Mouse (Mus musculus) brown adipose tissue, adult 24 weeks (tissue): ENCODE results near the gene Hipk3. TPM values are rescaled to one million over a fixed set of nuclear protein-coding genes. Genes with fewer than 3 reads are reported as not detected.

ENCODE experiments used
- H3K27ac ChIP-seq: fragments of 200-500 bp; replicated peaks from 2 replicates; pipeline ENCODE4 v1.5.1; 2012; ENCODE audit warnings: low read depth, mild to moderate bottlenecking, low read length
- H3K4me1 ChIP-seq: fragments of 200-500 bp; 2 replicates; pipeline ENCODE4 v1.6.1; 2012; ENCODE audit warnings: low read length, mixed read lengths; ENCODE audit not compliant: control insufficient read depth, insufficient read depth, insufficient read length
- H3K4me3 ChIP-seq: fragments of 200-500 bp; 2 replicates; pipeline ENCODE4 v1.5.1; 2012; ENCODE audit warnings: low read depth, mild to moderate bottlenecking, low read length, moderate library complexity; ENCODE audit not compliant: insufficient read depth
- polyA plus RNA-seq: library from polyadenylated mRNA; stranded (reverse); fragments of >200 nt; gene quantifications from 2 replicates; pipeline ENCODE4 v1.2.4, GENCODE M21; 2012; ENCODE audit not compliant: missing spikeins, insufficient read depth, insufficient read length

The Hipk3 gene
- polyA plus RNA-seq, result 54.9 and 76.1 TPM in 2 replicates

DNA sequence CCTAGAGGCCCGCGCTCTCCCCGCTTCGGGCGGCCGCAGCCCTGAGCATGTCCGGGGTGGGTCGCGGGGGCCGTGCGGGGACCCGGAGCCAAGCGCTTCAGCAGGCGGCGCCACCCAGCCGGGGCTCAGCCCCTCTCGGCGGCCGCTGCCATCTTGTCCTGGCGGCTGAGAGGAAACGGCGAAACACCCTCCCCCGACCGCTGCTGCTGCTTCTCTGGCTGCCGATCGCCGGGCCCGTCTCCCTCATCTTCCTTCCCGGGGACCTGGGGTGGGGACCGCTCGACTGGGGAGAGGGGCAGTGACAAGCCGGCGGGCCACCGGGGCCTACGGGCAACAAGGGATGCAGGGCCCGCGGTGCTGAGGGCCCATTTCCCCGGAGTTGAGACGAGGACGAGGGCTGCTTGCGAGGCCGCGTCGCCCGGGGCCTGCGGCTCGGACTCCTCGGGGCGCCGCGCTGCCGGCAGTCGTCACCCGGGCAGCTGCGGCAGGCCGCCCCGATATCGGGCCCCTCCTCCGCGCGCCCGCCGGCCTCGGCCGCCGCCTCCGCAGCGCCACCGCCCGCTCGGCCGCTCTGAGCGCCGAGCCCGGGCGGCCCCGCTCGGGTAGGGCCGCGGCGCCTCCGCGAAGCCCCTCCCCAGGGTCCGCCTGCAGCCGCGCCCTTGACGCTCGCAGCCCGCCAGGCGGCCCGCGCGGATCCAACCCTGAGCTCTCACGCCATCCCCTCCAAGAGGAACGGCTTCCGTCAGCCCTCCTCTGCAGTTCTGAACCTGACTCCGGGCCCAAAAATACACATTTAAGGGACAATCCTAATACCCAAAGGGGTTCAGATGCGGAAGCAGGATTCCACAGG lies at the start of gene Hipk3:
Gene Hipk3 (minus strand): TSS at position 496 of the 850 bp plus-strand sequence.
- Histone ChIP-seq H3K4me3 (peak within 1 kb of the TSS; percentile 81), H3K27ac (peak within 1 kb of the TSS; percentile 97), H3K4me1 (peaks cover 5% of the 10 kb centered on the region; the same call in 1 of the 2 replicates)

DNA sequence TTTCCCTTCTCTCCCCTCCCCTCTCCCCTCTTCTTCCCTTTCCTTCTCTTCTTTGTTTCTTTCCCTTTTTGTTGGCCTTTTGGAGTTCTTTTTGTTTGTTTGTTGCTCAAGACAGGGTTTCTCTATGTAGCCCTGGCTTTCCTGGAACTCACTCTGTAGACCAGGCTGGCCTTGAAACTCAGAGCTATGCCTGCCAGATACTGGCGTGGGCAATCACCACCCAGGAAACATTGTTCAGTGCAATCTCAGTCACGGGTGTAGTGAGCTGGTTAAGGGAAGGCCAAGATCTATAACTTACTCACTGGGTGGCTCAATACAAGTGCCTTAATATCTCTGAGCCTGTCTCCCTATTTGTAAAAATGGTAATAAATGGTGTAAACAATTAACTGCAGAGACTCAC lies 46.0 kb upstream of the Hipk3 start:
- H3K4me1 ChIP-seq, result 0 out of 2 replicates have a peak, but pooled peaks cover 2% of the 10 kb centered on the region
- H3K4me3 ChIP-seq, result no peak overlapping the region
- no peak overlapping the region for H3K27ac ChIP-seq

DNA sequence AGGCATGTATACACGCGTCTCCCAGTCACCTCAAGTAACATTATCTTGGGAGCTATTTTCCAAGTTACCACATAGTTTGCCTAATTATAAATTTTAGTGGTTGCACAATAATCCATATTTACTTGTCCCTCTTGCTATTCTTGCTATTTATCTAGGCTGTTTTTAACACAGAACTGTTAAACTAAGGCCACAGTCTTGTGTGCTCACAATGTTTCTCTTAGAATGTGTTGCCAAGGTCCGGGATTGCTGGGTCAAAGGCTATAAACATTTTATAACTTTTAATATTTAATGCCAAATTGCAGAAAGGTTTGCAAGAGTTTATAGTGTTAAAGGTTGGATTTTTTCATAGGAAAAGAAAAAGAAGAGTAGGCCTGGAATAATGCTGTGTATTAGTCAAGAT lies 40.5 kb upstream of the Hipk3 start:
- Histone ChIP-seq H3K4me3 (no peak overlapping the region), H3K27ac (no peak overlapping the region), H3K4me1 (peaks cover 6% of the 10 kb centered on the region)

DNA sequence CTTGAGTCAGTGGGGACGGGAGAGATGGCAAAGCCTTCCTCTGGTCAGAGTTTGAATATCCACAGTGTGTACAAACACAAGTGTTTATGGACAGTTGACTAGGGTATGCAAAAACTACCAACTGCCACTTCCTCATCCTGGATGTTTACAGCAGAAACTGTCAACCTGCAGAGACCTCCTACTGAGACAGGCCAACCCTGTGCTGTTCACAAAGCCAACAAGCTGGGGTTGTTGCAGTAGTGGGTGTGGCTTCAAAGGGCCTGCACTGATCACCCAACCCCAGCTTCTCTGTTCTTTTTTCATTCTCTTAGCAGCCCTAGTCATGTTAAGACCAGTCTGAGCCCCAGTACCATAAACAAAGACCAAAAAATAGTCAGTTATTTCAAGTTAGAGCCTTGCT lies 38.3 kb upstream of the Hipk3 start:
- H3K4me1 ChIP-seq, result peaks cover 8% of the 10 kb centered on the region
- H3K4me3 ChIP-seq, result no peak overlapping the region
- no peak overlapping the region; the same call in 1 of the 2 replicates for H3K27ac ChIP-seq

DNA sequence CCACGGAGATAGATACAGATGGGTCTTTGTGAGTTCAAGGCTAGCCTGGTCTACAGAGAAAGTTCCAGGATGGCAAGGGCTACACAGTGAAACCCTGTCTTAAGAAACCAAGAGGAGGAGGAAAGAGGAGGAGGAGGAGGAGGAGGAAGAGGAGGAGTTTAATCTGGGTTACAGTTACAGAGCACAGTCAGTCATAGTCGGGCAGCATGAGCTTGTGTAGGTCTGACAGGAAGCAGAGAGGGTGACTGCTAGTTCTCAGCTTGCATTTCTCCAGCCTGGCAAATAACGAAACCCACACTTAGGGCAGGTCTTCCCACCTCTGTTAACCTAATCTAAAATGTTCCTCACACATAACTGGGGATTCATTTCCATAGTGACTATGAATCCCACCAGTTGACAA lies 32.3 kb upstream of the Hipk3 start:
- H3K4me1 ChIP-seq, result peaks cover 2% of the 10 kb centered on the region; the same call in 1 of the 2 replicates
- H3K27ac ChIP-seq, result 0 out of 2 replicates have a peak overlapping the region, but pooled peaks have one; percentile 27

DNA sequence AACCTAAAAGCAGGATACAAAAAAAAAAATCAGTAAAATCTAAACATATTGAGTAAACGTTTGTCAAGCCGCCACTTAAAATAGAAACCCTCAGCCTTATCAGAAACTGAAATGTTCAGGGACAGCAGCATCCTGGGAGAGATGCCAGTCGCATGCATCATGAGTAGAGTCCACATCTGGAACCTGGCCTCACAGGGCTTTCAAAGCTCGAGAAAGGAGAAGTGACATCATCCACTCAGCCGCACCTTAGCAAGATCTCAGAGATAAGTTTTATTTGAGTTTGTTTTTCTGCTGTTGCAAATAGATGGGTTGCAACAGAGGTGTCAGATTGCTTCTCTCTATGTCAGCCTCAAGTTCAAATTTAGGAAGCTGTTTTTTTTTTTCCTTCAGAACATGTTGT lies 31.3 kb upstream of the Hipk3 start:
- H3K4me1 ChIP-seq, result peaks cover 2% of the 10 kb centered on the region; the same call in 1 of the 2 replicates
- H3K27ac ChIP-seq, result no peak overlapping the region
- no peak overlapping the region for H3K4me3 ChIP-seq

More for the DNA sequence above, 32.3 kb upstream of the Hipk3 start:
- H3K4me3 ChIP-seq, result no peak overlapping the region

DNA sequence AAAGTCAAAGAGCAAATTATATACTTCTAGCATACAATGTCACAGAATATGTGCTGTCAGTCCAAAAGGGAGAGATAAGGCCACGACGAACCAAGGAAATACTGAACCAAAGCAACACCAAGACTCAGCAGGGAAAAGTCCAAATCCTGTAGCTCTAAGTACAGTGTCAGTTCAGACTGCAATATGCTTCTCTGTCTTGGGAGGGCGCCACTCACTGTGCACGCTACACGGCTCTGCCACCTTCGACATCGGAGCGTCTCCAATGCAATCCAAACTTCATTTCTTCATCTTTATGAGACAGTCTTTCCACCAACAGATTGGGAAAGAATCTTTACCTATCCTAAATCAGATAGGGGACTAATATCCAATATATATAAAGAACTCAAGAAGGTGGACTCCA lies 17.4 kb upstream of the Hipk3 start:
- H3K4me1 ChIP-seq, result no peaks in the 10 kb centered on the region
- no peak overlapping the region for H3K4me3 ChIP-seq
- H3K27ac ChIP-seq, result no peak overlapping the region

DNA sequence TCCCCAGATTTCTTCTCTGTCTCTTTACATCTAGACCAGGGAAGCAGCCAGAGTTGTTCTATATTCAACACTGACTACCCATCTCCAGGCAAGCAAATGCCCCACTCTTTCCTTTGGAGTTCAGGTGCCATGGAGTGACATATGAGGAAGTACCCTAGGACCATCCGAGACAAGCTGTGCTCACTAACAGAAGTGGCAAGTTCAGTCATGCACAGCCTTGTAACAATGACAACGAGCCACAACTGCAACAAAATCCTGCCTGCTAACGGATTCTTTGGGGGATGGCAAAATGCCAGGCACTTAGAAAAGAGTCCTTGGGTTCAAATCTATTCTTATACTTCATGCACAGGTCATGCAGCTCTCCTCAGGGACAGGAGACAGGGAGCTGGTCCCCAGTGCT lies 8.1 kb upstream of the Hipk3 start:
- Histone ChIP-seq H3K27ac (no peak overlapping the region), H3K4me3 (no peak overlapping the region)

DNA sequence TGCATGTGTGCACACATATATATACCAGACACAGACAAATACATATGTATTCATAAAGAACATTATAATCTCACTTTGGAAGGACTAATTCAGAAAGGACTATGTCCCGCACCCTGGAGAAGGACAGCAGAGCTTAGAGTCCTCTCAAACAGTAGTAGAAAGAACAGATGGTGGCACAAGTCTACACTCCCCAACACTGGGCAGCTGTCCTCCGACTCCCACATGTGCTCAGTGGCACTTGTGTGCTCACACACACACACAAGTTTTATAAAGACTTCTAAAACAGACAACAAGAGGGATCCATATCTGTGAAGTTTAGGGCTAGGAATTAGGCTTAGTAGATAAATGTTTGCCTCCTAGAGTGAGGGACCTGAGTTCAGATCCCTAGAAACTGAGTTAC lies 6.8 kb upstream of the Hipk3 start:
- no peak overlapping the region for H3K27ac ChIP-seq
- H3K4me3 ChIP-seq, result no peak overlapping the region
- no peaks in the 10 kb centered on the region for H3K4me1 ChIP-seq

More for the DNA sequence above, 8.1 kb upstream of the Hipk3 start:
- H3K4me1 ChIP-seq, result no peaks in the 10 kb centered on the region

DNA sequence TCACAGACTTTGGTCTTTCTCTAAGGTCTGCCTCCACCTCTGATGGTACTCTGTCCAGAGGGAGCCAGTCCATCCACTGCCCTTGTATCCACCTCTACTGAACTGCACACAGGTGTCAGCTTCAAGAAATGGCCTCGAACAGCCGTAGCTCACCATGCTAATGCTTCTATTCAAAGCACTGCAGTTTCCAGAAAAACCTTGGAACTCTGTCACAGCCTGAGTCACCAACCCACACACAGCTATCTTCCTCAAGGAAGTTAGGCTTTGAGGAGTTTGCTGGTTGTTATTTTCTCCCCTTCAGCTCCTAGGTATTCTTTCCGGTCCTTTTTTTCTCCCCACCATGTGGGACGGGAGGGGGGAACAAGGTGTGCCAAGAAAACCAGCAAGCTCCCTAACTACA lies 3.5 kb upstream of the Hipk3 start:
- H3K27ac ChIP-seq, result no peak overlapping the region
- H3K4me1 ChIP-seq, result no peaks in the 10 kb centered on the region
- no peak overlapping the region for H3K4me3 ChIP-seq

DNA sequence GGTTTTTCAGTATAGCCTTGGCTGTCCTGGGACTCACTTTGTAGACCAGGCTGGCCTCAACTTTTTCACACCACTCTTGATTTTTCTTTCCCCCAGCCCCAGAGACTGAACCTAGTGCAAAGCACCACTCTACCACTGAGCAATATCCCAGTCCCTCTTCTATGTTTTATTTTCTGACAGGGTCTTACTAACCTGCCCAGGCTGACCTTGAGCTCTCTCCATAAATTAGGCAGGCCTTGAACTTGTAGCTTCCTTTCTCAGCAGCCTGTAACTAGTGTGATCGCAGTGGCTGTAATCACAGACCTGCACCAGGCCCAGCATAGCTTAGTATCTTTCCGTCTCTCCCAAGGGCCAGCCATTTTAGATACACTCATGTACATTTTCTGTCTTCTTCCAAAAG lies 3.0 kb upstream of the Hipk3 start:
- no peak overlapping the region for H3K4me3 ChIP-seq
- H3K27ac ChIP-seq, result no peak overlapping the region
- no peaks in the 10 kb centered on the region for H3K4me1 ChIP-seq

DNA sequence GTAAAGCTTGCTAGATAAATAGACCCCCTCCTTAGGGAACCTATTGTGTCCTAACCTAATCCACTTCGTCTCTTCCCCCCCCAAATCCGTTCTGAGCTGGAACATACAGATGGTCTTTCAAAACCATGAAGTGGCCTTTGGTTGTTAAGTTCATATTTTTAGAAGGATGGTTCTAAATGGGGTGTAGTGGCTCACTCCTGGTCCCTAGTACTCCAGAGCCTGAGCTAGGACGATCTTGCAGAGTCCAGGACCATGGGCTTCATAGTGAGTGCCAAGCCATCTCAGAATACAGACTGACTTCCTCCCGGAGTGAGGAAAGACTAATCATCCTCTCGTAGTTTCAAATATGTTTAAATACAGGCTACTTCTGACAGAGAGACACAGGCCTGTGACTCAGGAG lies 2.0 kb upstream of the Hipk3 start:
- no peak overlapping the region for H3K4me3 ChIP-seq
- H3K4me1 ChIP-seq, result no peaks in the 10 kb centered on the region
- H3K27ac ChIP-seq, result no peak overlapping the region

DNA sequence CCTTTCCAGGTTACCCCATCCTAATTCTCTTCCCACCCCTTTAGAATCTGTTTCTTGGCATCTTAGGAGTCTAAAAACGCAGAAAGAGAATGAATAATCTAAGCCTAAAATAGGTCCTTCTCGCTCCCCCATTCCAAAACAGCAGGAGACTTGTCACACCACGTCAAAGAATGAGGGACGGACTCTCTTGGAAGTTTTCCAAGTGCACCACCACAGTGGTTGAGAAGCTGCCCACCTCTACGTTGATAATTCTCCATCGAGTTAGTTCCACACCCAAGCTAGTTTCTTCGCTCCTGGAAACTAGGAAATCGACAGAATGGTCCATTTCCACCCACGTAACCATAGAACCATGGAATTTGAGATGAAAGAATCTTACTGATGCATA lies 547 bp upstream of the Hipk3 start:
- peaks cover 3% of the 10 kb centered on the region; the same call in 1 of the 2 replicates for H3K4me1 ChIP-seq
- peak overlapping the region; percentile 81 for H3K4me3 ChIP-seq
- H3K27ac ChIP-seq, result peak overlapping the region; percentile 82

DNA sequence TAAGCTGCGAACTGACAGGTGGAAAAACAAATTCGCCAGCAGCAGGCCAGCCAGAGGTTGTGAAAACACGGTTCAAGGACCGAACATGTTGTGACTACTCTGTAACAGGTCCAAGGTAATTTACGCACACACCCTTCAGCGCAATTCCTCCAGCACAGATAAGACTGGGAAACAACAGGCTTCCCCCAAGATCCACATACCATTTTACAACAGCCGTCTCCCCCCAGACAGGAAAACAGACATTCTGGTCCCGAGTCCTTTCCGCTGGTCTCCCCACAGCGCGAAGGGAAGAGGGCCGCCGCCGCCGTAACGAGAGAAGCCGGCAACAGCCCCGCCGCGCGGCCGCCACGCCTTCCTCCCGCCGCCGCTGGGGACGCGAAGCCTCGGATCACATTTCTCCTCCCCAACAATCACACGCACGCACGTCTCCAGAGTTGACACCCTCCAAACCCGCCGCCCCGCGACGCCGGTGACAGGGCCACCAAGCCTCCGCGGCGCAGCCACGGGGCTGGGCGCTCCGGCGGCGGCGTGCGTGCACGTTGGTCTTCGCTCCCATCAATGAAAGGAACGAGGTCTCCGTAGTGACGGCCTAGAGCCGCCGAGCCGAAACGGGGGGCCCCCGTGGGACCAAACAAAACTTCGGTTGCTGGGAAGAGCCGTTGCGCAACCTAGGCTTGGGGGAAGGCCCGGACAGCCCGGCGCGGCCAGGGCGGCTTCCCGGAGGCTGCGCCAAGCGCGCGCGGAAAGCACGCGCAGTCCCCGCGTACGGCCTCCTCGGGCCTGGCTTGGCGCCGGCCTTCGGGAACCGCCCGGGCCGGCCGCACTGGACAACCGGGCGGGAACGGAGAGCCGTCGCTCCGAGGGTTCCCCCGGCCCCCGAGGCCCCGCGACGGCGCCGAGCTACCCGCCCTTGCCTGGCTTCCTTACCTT lies 960 bp downstream of the Hipk3 start:
- Histone ChIP-seq H3K4me3 (peak overlapping the region; percentile 81), H3K27ac (peak overlapping the region; percentile 97), H3K4me1 (peaks cover 5% of the 10 kb centered on the region; the same call in 1 of the 2 replicates)

DNA sequence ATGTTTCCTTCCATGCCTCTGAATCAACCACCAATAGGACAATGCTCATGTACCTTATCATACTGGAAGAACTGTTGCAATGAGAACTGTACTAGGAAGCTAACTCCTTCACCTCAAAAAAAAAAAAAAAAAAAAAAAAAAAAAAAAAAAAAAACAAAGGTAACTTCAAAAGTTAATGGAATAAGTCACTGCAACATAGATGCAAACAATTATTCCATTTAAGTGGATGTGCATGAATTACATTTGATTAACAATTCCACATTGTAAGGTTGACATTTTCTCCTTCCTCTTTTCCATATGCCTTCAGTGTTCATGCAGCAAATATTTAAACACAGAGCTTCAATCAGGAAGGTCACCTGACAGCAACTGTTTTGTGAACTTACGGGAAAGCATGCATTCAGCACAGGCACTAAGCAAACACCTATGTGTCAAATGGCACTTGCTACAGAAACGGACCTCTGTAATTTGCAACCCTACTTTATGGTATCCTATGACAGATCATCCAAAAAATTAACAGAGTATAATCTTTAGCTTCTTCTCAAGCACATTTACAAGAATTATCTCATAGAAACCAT lies 2.9 kb downstream of the Hipk3 start:
- Histone ChIP-seq H3K4me3 (0 out of 2 replicates have a peak overlapping the region, but pooled peaks have one; percentile 25), H3K27ac (no peak overlapping the region), H3K4me1 (peaks cover 5% of the 10 kb centered on the region)
